In the genomic region with DNA sequence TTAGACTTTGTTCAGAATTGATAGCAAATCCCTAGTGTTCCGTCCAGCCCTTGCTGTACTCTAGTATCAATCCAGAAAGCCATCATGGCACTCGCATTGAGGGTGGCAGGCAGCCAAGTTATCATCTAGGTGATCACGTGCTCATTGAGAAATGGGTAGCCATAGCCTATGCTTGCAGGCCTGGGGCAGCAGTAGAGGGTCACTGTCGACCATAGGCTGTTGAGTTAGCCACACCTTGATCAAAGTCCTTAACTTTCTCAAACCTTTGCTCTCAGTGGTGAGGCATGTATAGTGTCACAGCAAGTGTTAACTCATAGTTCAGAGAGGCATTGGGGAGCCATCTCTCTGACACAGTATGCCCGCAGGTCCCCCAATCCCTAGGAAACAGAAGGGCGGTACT, we compare ENCODE assay signal across 26 mouse cellular contexts. TPM values are rescaled to one million over a fixed set of nuclear protein-coding genes. Genes with fewer than 3 reads are reported as not detected.
DNase-seq lines count a peak whose midpoint lies in the region; ATAC-seq and TF ChIP-seq lines count a peak whose summit lies in the region.
"Had no signal": no experiment of that assay in that cellular context is flagged by ENCODE, and none has a peak within 500 bp of the region (broad histone marks: within the 10 kb centered on the region; RNA-seq: fewer than 3 reads in every experiment).

No protein-coding gene starts in this region.

- peak overlapping the region; percentile 77; the same call in 1 of the 2 replicates for H3K27ac ChIP-seq in gastrocnemius, adult 2 months
- H3K27ac ChIP-seq in heart, embryonic 10.5 days, result no peak overlapping the region
- no peak overlapping the region for H3K27ac ChIP-seq in liver, postnatal 0 days (ENCODE audit: low read depth)
- H3K27ac ChIP-seq: embryonic facial prominence, embryonic 10.5 days; embryonic facial prominence, embryonic 13.5 days; forebrain, embryonic 12.5 days; forebrain, embryonic 15.5 days; heart, embryonic 13.5 days; hindbrain, embryonic 10.5 days; hindbrain, embryonic 13.5 days had no signal

- TF ChIP-seq EP300 in liver, postnatal 0 days (IDR thresholded peaks at IDR 0.05; ENCODE audit: low read depth), result no peak

- peak; percentile 35; the same call in 1 of the 2 replicates for ATAC-seq in liver, postnatal 0 days
- ATAC-seq: activated CD4-positive, CD25-positive, alpha-beta regulatory T cell, adult 4 months; forebrain, embryonic 15.5 days; hindbrain, embryonic 16.5 days had no signal

- intact Hi-C loops in gastrocnemius, adult 2 months (cut with DNase I), result no loop called here
- intact Hi-C loops in heart, postnatal 10 days (cut with DNase I), result no loop called here

- no peak overlapping the region for H3K4me2 ChIP-seq in liver, postnatal 0 days (ENCODE audit: low read depth, low read length)
- H3K4me2 ChIP-seq: embryonic facial prominence, embryonic 13.5 days; forebrain, embryonic 12.5 days; forebrain, embryonic 15.5 days; heart, embryonic 13.5 days; hindbrain, embryonic 13.5 days had no signal

- H3K27me3 ChIP-seq in heart, embryonic 10.5 days (ENCODE audit: insufficient read depth, poor library complexity, severe bottlenecking), result no peaks in the 10 kb centered on the region
- H3K27me3 ChIP-seq in liver, postnatal 0 days (ENCODE audit: insufficient read depth, low read length), result no peaks in the 10 kb centered on the region
- H3K27me3 ChIP-seq: embryonic facial prominence, embryonic 13.5 days; forebrain, embryonic 12.5 days; forebrain, embryonic 15.5 days; heart, embryonic 13.5 days; hindbrain, embryonic 13.5 days had no signal

- no peaks in the 10 kb centered on the region for H3K4me1 ChIP-seq in heart, embryonic 10.5 days
- peaks cover 4% of the 10 kb centered on the region; the same call in 1 of the 2 replicates for H3K4me1 ChIP-seq in liver, postnatal 0 days (ENCODE audit: insufficient read depth)
- H3K4me1 ChIP-seq: embryonic facial prominence, embryonic 10.5 days; embryonic facial prominence, embryonic 13.5 days; forebrain, embryonic 12.5 days; hindbrain, embryonic 10.5 days; hindbrain, embryonic 13.5 days had no signal

- no peaks in the 10 kb centered on the region for H3K36me3 ChIP-seq in heart, embryonic 10.5 days
- no peaks in the 10 kb centered on the region for H3K36me3 ChIP-seq in liver, postnatal 0 days (replicated peaks; ENCODE audit: insufficient read depth, low read length)
- H3K36me3 ChIP-seq: embryonic facial prominence, embryonic 10.5 days; embryonic facial prominence, embryonic 13.5 days; forebrain, embryonic 12.5 days; forebrain, embryonic 15.5 days; heart, embryonic 13.5 days; hindbrain, embryonic 10.5 days; hindbrain, embryonic 13.5 days had no signal

- H3K4me3 ChIP-seq in gastrocnemius, adult 2 months, result no peak overlapping the region
- no peak overlapping the region for H3K4me3 ChIP-seq in heart, embryonic 10.5 days
- H3K4me3 ChIP-seq in liver, postnatal 0 days (ENCODE audit: low read depth, low read length), result no peak overlapping the region
- H3K4me3 ChIP-seq: embryonic facial prominence, embryonic 10.5 days; embryonic facial prominence, embryonic 13.5 days; erythroblast, embryonic 14.5 days; forebrain, embryonic 12.5 days; forebrain, embryonic 15.5 days; heart, embryonic 13.5 days; hindbrain, embryonic 10.5 days; hindbrain, embryonic 13.5 days had no signal

- WGBS in heart, embryonic 10.5 days, result 90% methylated on average over 6 of the region's 6 CpGs
- 80% methylated on average over 6 of the region's 6 CpGs for WGBS in liver, postnatal 0 days (ENCODE audit: insufficient replicate concordance)

- H3K9me3 ChIP-seq in heart, embryonic 10.5 days, result no peaks in the 10 kb centered on the region
- H3K9me3 ChIP-seq in liver, postnatal 0 days (ENCODE audit: low read length), result no peaks in the 10 kb centered on the region
- H3K9me3 ChIP-seq: embryonic facial prominence, embryonic 10.5 days; embryonic facial prominence, embryonic 13.5 days; forebrain, embryonic 12.5 days; forebrain, embryonic 15.5 days; heart, embryonic 13.5 days; hindbrain, embryonic 10.5 days; hindbrain, embryonic 13.5 days had no signal

- H3K9ac ChIP-seq in liver, postnatal 0 days (replicated peaks), result no peak overlapping the region
- H3K9ac ChIP-seq: embryonic facial prominence, embryonic 13.5 days; forebrain, embryonic 12.5 days; forebrain, embryonic 15.5 days; heart, embryonic 13.5 days; hindbrain, embryonic 13.5 days had no signal

- DNase-seq in gastrocnemius, adult 2 months, result no peak
- DNase-seq in gastrocnemius, postnatal 25 days, result no peak
- peak; percentile 47 for DNase-seq in heart, embryonic 10.5 days (ENCODE audit: low spot score)
- no peak for DNase-seq in heart, postnatal 10 days
- DNase-seq in liver, postnatal 0 days, result no peak
- DNase-seq in liver, result no peak
- no peak for DNase-seq in frontal cortex, adult 2 months (ENCODE audit: extremely low spot score in 1 of 2, low spot score in 1 of 2)
- DNase-seq: adrenal gland, adult 8-10 months; adrenal gland, postnatal 25 days; cerebellum, adult 11-12 months; cerebellum, adult 8-10 months; cerebellum, postnatal 10 days; cerebellum, postnatal 36 days; embryo, embryonic 11 days; gastrocnemius, postnatal 14 days; heart, postnatal 36 days had no signal

- TF ChIP-seq CTCF in gastrocnemius, adult 2 months (IDR thresholded peaks at IDR 0.05), result no peak
- TF ChIP-seq CTCF in liver, postnatal 0 days (IDR thresholded peaks at IDR 0.05; ENCODE audit: low read depth), result no peak

RNA-seq across cellular contexts. Expression of a gene that starts 11.4 kb away (rescaled TPM):
- total RNA-seq in gastrocnemius, adult 2 months (2021), result 10 to 100 TPM; 18.5 to 52.7 TPM
- total RNA-seq in gastrocnemius, postnatal 25 days (2021), result 10 to 100 TPM; 15.4 to 29.7 TPM
- polyA plus RNA-seq in heart, embryonic 10.5 days (2016; fragmentation: Nextera tagmentation; extraction: Ambion mirVana), result 18.9 and 20.6 TPM in 2 replicates
- 100 to 1,000 TPM in 1 of 2 experiments, 10 to 100 TPM in 1; 52.8 to 110 TPM for total RNA-seq in heart, postnatal 10 days (2021)
- 15.8 and 16.4 TPM in 2 replicates for polyA plus RNA-seq in liver, postnatal 0 days (2015; fragmentation: Nextera tagmentation; extraction: Ambion mirVana)
- polyA plus RNA-seq in frontal cortex, adult 2 months (2012; rRNA removed), result 53.9 and 56.0 TPM in 2 replicates

RNA-seq across cellular contexts. Expression of a gene that starts 11.5 kb away (rescaled TPM):
- total RNA-seq in gastrocnemius, adult 2 months (2021), result 1 to 10 TPM; 2.7 to 3.1 TPM
- 1 to 10 TPM; 2.0 to 2.6 TPM for total RNA-seq in gastrocnemius, postnatal 25 days (2021)
- 22.1 and 23.6 TPM in 2 replicates for polyA plus RNA-seq in heart, embryonic 10.5 days (2016; fragmentation: Nextera tagmentation; extraction: Ambion mirVana)
- total RNA-seq in heart, postnatal 10 days (2021), result 1 to 10 TPM; 4.4 to 6.2 TPM
- polyA plus RNA-seq in liver, postnatal 0 days (2015; fragmentation: Nextera tagmentation; extraction: Ambion mirVana), result 6.3 and 7.0 TPM in 2 replicates
- 7.4 TPM in 2 replicates for polyA plus RNA-seq in frontal cortex, adult 2 months (2012; rRNA removed)
